Comparison of ENCODE assay signal across 8 mouse cellular contexts in genomic region chr9:42788471-42788870, GRCm38 (mm10).
A peak's percentile ranks its signal among the peaks of the same experiment; 100 is the strongest.
DNase-seq lines count a peak whose midpoint lies in the region; ATAC-seq lines count a peak whose summit lies in the region.

No protein-coding gene starts in this region.

- H3K9me3 ChIP-seq in midbrain, embryonic 14.5 days (ENCODE audit: control insufficient read depth, low read length), result no peaks in the 10 kb centered on the region
- H3K9me3 ChIP-seq in midbrain, embryonic 16.5 days (replicated peaks; ENCODE audit: control insufficient read depth, low read length, poor library complexity, severe bottlenecking), result no peaks in the 10 kb centered on the region

- H3K4me2 ChIP-seq in midbrain, embryonic 14.5 days (ENCODE audit: low read length), result no peak overlapping the region
- no peak overlapping the region for H3K4me2 ChIP-seq in midbrain, embryonic 16.5 days (ENCODE audit: low read length)

- no peaks in the 10 kb centered on the region for H3K36me3 ChIP-seq in midbrain, embryonic 14.5 days (ENCODE audit: control insufficient read depth, insufficient read depth, low read length)
- no peaks in the 10 kb centered on the region for H3K36me3 ChIP-seq in midbrain, embryonic 16.5 days (ENCODE audit: control insufficient read depth, insufficient read depth, low read length)

- no peak overlapping the region for H3K27ac ChIP-seq in midbrain, embryonic 14.5 days (replicated peaks; ENCODE audit: low read depth, low read length)
- no peak overlapping the region for H3K27ac ChIP-seq in midbrain, embryonic 16.5 days (ENCODE audit: low read length)

- ATAC-seq in midbrain, embryonic 14.5 days (ENCODE audit: low FRiP score, low TSS enrichment), result no peak
- no peak for ATAC-seq in midbrain, embryonic 16.5 days
- ATAC-seq in granulocyte monocyte progenitor cell, adult 5-6 weeks (replicated peaks; ENCODE audit: poor library complexity, severe bottlenecking), result peak; percentile 77

- peaks cover 17% of the 10 kb centered on the region for H3K4me1 ChIP-seq in midbrain, embryonic 14.5 days (ENCODE audit: control insufficient read depth, insufficient read depth, low read length)
- peaks cover 15% of the 10 kb centered on the region for H3K4me1 ChIP-seq in midbrain, embryonic 16.5 days (ENCODE audit: control insufficient read depth, insufficient read depth, low read length)

- 22% methylated on average over 8 of the region's 8 CpGs for WGBS in midbrain, embryonic 14.5 days
- 21% methylated on average over 8 of the region's 8 CpGs for WGBS in midbrain, embryonic 16.5 days

- H3K4me3 ChIP-seq in midbrain, embryonic 14.5 days (replicated peaks; ENCODE audit: low read depth, low read length), result no peak overlapping the region
- H3K4me3 ChIP-seq in midbrain, embryonic 16.5 days (ENCODE audit: low read depth, low read length), result no peak overlapping the region

- DNase-seq in adrenal gland, adult (ENCODE audit: inconsistent age in 2 of 2, low spot score in 1 of 2), result peak; percentile 49 to 78
- no peak for DNase-seq in adrenal gland, postnatal 4 days (ENCODE audit: low spot score in 2 of 2)
- DNase-seq in midbrain, embryonic 14.5 days, result peak; percentile 77
- peak; percentile 45 to 53 for DNase-seq in cerebellum, adult 18-20 months
- DNase-seq in lung, adult 18-20 months, result peak; percentile 23 to 50
- peak; percentile 63 for DNase-seq in testis, postnatal 10 days (ENCODE audit: low spot score)

- no peak overlapping the region for H3K9ac ChIP-seq in midbrain, embryonic 14.5 days (replicated peaks; ENCODE audit: low read length)
- no peak overlapping the region for H3K9ac ChIP-seq in midbrain, embryonic 16.5 days (ENCODE audit: low read depth, low read length)

- H3K27me3 ChIP-seq in midbrain, embryonic 14.5 days (ENCODE audit: control insufficient read depth, insufficient read depth, low read length), result no peaks in the 10 kb centered on the region
- no peaks in the 10 kb centered on the region for H3K27me3 ChIP-seq in midbrain, embryonic 16.5 days (ENCODE audit: control insufficient read depth, insufficient read depth, low read depth, low read length)

Comparison
In these comparisons a context has a peak if more than half of its experiments do, and no peak if none do; other contexts are left out.
1. DNase-seq: peak in adrenal gland, adult (2 of 2), midbrain, embryonic 14.5 days (single experiment), cerebellum, adult 18-20 months (2 of 2), lung, adult 18-20 months (2 of 2) and testis, postnatal 10 days (single experiment); none in adrenal gland, postnatal 4 days (0 of 2).